Mouse (Mus musculus) thymus, postnatal 36 days (tissue): ENCODE measurements around the gene Nipbl.
"Not testable (repeated sequence)": the region's sequence is repeated elsewhere in the genome, so short reads cannot be mapped to it uniquely, and the experiment has no call there.

Experiments
- DNase-seq, 2 experiments: peaks; one replicate each; pipeline ENCODE4 v3.0.0; 2022; ENCODE audit warnings: mixed read lengths in 2 of 2

Nipbl gene

DNA sequence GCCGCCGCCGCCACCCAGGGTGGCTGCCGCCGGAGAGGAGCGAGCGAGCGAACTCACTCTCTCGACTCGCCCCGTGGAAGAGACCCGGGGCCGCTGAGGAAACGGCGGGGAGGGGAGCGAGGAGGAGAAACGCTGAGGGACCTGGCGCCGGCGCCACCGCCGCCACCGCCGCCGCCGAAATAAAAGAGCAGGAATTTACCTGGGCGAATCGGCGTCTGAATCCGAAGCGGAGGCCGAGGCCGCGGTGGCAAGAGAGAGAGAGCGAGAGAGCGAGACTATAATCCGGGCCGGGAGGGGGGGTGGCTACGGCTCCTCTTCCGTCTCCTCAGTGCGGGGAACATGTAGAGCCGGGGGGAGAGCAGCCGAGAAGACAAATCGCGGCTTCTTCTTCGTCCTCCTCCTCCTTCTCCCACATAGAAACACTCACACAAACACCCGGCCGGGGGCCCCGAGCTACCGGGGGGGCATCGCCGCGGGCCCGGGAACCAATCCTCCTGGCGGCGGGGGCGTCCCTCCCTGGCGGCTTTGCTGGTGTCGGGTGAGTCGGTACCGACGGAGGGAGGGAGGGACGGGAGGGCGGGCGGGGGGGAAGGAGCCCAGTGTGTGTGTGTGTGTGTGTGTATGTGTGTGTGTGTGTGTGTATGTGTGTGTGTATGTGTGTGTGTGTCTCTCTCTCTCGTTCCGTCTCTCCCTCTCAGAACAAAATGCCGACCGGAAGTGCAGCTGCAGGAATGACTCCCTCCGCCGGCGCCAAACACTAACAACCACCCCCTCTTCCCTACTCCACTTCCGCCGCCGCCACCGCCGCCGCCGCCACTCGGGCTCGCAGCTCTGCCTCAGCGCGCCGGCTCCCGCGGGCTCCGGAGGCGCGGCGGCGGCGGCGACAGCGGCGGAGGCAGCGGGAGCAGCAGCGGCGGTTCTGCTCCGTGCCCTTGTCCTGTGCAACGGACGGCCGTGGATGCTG, at the start of gene Nipbl:
TSS of gene Nipbl (minus strand) at position 538 of the 964 bp plus-strand sequence.
- peak; percentile 91 to 94 for DNase-seq

DNA sequence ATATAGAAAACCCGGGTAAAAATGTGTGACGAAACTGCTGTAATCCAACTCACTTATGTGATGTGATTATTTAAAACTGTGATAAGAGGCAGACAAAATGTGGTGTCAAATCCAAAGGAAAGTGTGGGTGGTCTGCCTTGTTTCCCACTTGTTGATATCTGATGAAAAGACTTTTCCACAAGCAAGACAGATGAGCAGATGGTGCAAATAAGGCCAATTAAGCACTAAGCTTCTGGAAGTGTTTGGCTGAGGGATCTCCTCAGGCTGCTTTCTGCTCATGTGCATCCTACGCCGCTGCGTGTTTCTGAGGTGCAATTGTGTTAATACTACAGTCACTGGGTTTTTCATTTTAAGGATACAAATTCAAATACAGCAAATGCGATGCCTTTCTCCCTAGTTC, 41.0 kb upstream of the Nipbl start:
- no peak for DNase-seq

DNA sequence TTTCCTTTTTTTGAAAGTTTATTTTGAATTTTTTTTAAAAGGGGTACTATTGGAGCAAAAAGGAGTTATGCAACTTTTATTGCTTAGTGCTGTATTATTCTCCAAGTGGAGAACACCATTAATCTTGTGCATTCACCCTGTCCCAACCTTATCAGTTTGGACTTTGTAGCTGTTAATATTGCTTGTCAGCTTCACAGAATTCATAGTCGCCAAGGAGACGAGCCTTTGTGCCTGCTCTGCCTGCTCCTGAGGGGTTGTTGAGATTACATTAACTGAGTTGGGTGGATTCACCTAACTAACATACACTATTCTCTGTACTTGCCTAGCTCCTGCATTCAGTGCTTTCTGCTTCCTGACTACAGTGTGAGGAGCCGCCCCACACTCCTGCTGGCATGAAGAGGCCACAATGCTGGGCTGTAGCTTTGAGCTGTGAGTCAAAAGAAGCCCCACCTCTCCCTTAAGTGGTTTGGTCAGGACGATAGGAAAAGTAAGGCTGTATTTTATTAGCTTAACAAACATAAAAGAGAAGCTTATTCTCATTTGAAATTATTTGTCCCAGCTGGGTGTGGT, 24.8 kb upstream of the Nipbl start:
- no peak for DNase-seq

DNA sequence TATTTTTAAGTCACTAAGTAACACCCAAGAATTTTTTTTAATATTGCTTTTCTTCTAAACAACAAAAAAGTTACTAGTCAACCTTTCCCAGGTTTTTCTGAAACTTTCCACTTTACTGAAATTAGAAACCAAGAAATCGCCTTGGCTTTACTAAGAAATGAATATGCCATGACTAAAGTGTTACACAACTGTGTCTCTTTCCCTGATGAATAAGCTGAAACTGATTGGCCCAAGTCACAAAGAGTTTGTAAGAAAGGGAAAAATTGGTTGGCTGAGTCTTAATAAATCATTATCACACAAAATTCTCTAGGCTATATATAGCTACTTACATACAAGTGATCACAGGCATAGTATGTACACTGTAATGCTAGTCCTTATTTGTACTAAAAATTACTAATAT, 19.3 kb upstream of the Nipbl start:
- no peak for DNase-seq

DNA sequence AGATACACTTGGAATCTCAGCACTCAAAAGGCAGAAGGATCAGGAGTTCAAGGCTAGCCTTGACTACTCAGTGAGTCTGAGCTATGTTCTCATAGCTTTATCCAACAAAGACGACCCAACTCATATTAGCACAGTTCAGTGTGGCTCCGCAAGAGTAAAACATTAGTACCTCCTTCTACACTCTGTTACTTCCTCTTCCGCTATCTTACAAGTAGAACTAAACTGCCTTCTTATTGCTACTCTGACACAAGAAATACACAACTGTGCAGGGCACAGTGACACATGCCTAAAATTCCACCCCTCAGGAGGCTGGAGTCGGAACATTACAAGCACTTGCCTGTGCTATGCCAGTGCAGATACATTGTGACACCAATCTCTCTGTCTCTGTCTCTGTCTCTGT, 18.5 kb upstream of the Nipbl start:
- DNase-seq = no peak

DNA sequence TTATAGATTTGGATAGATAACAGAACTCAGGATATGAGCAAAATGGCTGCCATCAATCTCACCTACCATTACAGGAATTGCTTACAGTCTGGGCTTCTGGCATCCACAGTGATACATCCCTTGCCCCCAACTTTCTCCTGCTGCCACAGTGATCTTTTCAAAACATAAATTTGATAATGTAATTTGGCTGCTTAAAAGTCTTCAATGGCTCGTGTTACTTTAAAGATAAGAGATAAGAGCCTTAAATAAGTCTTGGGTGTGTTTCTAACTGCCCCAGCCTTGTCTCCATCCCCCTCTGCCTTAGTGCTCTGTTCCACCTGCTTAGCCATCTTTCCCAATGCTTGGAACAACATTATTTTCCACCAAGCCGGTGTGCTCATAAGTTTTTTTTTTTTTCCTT, 16.6 kb upstream of the Nipbl start:
- no peak for DNase-seq

DNA sequence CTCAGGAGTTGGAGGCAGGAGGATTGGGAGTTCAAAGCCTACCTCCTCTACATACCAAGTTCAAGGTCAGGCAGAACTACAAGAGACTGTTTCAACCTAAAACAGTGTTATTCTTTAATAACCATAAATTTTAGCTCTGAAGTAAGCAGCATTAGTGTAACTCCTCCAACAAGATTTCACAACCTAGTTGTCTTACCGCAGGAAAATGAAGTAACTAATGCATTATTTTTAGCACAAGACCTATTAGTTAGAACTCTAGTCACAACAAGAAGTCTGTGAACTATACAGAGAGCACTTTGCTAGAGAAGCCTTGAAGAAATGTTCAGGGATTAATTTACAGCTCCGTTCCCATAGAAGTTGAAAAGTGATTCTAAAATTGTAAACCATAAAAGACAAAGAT, 15.7 kb upstream of the Nipbl start:
- DNase-seq = no peak

DNA sequence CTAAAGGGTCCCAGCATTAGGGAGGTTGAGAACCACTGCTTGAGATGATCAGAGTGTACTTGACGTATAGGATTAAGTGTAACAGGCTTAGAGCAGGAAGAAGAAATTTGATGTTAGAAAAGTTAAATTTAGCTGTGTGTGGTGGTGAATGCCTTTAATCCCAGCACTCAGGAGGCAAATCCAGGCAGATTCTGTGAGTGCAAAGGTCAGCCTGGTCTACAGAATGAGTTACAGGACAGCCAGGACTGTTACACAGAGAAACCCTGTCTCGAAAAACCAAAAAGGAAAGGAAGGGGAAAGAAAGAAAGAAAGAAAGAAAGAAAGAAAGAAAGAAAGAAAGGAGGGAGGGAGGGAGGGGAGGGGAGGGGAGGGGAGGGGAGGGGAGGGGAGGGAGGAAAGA, 12.0 kb upstream of the Nipbl start:
- DNase-seq = not testable (repeated sequence)

DNA sequence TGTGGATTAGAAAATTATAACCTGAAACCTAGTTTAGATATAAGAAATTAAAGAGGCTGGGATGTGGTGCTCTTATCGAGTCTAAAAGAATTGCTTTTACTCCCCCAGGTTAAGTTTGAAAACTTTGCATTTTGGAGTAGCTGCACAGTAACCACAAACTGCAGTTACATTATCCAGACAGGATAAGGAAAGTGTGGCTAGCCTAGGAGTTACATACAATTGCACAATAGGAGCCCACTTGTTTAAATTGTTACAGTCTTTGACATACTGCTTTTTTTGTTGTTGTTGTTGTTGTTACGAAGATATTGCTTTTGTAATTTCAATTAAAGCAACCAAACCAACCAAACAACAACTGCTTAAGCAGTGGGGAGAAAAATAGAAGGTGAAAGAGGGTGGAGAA, 11.2 kb upstream of the Nipbl start:
- DNase-seq = no peak

DNA sequence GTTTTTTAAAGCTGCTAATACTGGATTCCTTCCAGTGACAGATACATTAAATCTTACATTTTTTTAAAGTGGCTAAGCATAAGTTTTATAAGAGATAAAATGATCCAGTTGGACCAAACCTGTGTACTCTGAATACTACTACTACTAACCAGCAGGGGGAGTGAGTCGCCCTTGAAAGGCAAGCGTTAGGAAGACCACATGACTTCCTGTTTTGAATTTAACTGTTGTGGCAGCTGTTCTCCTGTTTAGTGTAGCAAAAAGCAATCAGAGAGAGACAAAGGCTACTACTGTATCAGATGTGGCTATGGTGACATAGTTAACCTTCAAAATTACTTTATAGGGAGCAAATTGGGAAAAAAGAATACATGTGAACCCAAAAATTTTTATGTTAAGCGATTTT, 6.8 kb upstream of the Nipbl start:
- DNase-seq = peak; percentile 30 to 44

DNA sequence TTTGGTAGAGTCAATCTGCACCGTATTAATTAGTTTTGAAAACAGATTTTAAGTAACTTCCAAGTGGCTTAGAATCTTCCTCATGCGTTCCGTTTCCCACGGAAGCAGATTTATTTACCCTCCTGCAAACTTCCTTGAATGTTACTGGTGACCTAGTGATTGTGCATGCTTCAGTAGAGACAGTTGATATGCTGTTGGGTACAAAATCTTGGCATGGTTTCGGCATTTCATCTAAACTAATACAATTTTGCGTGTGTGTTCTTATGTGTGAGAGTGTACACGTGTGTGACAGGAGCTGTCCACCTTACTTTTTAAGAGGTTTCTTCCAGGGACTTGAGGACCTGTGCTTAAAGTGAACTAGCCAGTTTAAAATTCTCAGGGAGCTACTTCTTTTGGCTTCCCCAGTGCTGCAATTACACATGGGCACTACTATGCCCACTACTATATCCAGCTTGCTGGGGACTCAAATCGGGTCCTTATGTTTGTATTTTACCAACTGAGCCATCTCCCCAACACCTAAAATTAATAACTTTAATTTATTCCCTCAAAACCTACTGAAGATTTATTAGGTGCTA, 3.0 kb upstream of the Nipbl start:
- no peak for DNase-seq

DNA sequence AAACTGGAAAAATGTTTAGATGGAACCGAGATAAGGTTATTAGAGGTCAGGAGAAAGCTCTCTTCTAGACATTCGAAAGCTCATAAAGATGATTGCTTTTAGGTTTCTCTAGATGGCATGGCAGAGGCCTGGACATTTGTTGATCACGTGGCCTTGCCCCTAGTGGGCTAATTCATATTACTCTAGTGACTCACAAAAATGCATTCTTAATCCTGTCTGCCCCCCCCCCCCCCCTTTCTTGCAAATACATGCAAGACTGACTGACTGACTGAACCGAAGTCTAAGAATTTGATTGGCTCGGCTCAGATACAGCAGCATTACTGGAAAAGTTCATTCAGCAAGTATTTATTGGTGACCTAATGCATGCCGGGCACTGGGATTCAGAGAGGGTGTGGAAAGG, 2.2 kb upstream of the Nipbl start:
- DNase-seq = no peak

DNA sequence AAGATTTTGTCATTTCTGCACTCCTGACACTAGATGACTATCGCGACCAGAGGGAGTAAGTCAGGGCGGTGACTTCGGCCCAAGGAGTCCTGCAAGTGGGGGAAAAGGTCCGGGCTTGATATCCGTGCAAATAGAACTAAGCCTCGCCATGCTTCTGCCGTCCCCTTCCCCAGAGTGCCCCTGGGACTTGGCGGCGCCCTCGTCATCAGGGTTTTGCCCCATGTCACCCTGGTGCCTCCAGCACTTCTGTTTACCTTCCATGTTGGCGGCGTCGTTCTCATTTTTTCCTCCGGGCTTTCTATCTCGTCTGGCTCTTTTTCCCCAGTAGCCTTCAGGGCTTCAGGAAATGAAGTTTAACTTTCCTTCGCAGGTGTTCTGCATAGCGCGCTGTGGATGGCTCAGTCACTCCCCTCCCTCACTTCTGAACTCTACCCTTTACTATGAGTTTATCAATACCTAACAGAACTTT, 1.7 kb upstream of the Nipbl start:
- DNase-seq = peak; percentile 58 to 60

DNA sequence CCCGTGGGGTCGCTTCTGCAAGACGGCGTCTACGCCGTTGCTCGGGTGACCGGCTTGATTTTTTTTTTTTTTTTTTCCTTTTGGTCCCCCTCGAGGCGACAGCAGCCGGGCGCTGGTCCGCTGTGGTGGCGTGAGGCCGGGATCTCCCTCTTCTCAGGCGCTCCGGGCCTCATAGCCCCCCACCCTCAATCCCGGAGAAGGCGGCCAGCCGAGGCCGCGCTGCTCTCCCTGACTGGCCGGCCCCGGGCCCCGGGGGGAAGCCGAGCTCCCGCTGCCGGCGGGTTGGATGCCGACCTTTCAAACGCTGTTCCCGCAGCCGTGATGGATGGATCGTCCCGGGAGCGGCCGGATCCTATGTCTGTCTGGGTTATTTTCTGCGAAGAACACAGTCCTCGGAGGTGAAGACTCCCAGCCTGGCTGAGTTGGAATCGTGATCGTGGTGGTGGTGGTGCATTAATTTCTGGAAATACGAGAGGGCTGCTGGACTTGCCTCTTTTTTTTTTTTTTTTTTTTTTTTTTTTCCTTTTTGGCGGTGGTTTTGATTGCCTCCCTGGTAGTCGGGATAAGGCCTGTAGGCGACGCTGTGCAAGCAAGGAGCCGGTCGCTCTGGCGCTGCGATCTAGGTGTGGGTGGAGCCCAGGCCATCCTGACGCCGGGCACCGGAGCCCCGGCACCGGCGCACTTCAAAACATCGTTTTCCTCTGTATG, 781 bp upstream of the Nipbl start:
- peak; percentile 80 to 86 for DNase-seq

DNA sequence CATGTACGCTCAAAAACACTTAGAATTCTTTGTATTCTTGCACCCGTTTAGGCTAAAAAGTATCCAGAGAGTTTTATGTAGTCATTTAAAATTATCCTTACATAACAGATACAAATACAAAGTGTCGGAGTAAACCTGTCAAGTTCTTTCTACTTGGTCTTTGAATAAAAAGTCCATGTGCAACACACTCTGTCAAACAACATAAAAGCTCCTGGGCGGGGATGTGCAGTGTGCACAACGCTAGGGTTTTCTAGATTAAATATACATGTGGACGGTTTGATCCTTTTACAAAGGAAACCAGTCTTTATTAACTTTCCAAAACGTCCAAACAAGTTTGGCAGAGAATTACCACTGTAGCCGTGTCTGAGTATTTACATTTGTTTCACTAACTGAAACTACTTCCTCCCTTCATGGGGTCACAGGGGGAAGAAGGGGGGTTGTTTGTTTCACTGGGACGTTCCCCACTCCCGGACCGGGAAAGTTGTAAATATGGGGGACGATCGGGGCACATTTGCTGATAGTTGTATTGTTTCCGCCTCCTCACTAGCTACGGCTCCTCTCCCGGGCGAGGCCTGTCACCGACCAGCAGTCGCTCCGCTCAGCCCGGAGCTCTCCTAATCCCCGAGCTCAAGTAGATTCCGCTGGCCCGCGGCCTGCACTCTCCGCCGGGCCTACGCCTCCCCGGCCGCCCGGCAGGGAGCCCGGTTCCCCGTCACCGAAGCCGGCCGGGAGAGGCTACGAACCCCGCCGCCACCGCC, 916 bp downstream of the Nipbl start:
- DNase-seq = peak; percentile 70 to 72

DNA sequence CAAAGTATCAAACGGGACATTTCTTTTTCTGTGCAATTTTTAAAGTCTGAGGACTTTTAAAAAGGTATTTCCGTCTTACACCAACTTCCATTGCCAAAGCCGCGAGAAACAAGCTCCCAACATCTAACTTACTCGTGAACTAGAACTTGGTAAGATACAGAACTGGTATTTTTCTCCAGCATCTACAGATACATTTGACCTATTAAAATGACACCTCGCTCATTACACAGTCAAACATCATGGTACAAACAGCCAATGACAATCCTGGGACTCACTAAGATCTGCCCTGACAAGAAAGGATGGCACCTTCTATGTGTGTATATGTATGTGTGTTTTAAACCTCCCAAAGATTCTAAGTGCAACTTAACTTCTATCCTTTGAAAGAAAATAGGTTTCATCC, 1.5 kb downstream of the Nipbl start:
- no peak for DNase-seq

DNA sequence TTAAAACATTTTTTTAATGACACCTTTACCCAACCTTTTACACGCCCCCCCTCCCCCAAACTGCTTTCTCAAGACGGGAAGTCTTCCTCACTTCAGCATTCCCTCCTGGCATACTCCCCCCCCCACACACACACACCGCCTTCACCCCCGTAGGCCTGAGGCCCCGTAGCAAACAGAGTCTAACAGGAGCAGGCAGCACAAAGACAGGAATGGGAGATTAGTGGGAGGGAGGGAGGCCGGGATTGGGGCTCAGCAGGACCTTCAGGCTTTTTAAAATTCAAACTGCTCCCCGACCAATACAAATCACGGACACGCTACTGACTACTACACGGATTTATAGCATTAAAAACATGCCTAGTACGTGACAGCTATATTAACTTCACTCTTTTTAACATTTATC, 2.1 kb downstream of the Nipbl start:
- DNase-seq = peak in 1 of 2 experiments; percentile 25

DNA sequence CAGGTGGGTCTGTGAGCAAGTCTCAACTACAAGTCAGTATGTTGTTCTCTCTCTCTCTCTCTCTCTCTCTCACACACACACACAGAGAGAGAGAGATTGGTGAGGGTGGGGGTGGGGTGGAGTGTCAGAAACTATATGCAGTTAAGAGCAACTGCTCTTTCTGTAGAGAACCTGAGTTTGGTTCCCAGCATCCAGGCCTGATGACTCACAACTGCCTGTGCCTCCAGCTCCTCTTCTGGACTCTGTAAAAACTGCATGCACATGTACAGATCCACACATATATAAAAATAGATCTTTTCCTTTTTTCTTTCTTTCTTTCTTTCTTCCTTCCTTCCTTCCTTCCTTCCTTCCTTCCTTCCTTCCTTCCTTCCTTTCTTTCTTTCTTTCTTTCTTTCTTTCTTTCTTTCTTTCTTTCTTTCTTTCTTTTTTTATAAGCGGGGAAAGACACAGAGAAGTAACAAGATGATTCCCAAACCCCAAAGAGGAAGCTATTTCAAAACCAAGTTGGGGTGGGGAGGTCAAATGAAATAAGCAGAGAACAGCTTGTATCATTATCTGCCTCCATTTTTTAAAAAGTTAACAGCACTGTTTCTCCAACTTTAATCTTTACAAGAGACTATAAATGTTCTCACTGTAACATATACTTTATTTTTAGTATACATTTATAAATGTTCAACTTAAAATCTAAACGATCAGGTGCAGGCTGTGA, 10.9 kb downstream of the Nipbl start:
- no peak for DNase-seq

DNA sequence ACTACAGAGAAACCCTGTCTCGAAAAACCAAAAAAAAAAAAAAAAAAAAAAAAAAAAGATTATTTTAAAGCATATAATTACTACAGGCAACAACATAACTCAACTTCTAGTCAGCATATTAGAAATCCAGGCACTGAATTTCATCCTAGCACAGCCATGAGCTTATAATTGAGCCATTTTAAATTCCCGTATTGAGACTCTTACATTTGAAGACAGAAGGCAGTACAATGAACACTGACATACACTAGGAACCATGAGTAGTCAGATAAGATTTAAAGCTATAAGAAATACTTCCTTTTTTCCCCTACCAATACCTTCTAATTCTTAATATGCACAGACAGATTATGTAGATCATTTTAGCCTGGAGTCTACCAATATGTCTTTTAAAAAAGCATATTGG, 11.7 kb downstream of the Nipbl start:
- DNase-seq = no peak

DNA sequence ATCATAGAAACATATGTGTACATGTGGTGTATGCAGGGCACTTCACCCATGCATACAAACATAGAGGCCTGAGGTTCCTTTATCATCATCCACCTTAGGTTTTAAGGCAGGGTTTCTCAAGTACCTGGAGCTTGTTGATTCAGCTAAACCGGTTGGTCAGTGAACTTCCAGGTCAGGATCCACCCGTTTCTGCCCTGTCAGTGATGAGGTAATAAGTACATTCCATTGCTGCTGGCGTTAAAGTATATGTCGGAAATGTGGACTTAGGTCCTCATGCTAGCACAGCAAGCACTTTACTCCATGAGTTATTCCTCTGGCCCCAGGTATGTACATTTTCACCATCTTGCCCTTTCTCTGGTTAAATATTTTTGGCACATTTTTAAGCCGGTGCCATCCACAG, 14.8 kb downstream of the Nipbl start:
- no peak for DNase-seq

DNA sequence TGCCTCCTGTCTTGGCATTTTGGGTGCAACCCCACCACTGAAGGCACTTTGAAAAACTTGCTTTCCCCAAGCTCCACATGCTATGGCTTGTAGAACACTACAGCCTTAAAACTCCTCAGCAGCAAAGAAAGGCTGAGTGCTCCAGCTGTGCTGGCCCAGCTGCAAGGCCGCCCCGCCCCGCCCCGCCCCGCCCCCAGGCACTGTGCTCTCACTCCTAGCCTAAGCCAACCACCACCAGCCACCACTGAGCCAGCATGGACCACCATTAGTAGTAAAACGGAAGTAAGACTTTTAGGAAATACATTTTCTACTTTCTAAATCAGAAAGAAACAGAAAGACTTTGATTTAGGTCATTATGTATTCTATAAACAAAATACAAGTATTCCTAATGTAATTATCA, 23.4 kb downstream of the Nipbl start:
- DNase-seq = peak; percentile 13 to 42
